Mouse (Mus musculus) testis, adult 2 months (tissue): ENCODE data around the gene Trappc12.

Experiments used
- CTCF ChIP-seq: fragments of 200-500 bp; IDR thresholded peaks from 2 replicates; pipeline ENCODE4 v1.5.1; 2012; ENCODE audit warnings: low read depth, mild to moderate bottlenecking, inconsistent platforms, low read length, moderate library complexity; ENCODE audit not compliant: control insufficient read depth, insufficient read depth, insufficient replicate concordance
- POLR2A ChIP-seq: fragments of 200-500 bp; IDR thresholded peaks from 2 replicates; pipeline ENCODE4 v1.6.1; 2012; ENCODE audit warnings: low read depth, mild to moderate bottlenecking, inconsistent platforms, low read length, moderate library complexity; ENCODE audit not compliant: control insufficient read depth

GRCm38 (mm10) chr12:28724366-28724765 is 25.9 kb downstream of the Trappc12 start:
- TF ChIP-seq POLR2A, result no peak
- no peak for TF ChIP-seq CTCF
